Mouse (Mus musculus) C2C12 (cell line): Measurements from ENCODE around the gene Clpx. TPM values are rescaled to one million over a fixed set of nuclear protein-coding genes. Genes with fewer than 3 reads are reported as not detected.

Experiments used
- H3K27me3 ChIP-seq: one replicate; pipeline ENCODE4 v1.6.1; 2011; ENCODE audit not compliant: control insufficient read depth, insufficient read depth, insufficient read length
- H3K36me3 ChIP-seq: one replicate; pipeline ENCODE4 v1.6.1; 2011; ENCODE audit not compliant: control insufficient read depth, insufficient read depth
- H3K4me3 ChIP-seq: one replicate; pipeline ENCODE4 v1.5.1; 2011; ENCODE audit warnings: mild to moderate bottlenecking, control low read depth; ENCODE audit not compliant: poor library complexity, insufficient read depth, severe bottlenecking
- H3K79me2 ChIP-seq: one replicate; pipeline ENCODE4 v1.6.1; 2011; ENCODE audit not compliant: control insufficient read depth, insufficient read depth
- H3K79me3 ChIP-seq: one replicate; pipeline ENCODE4 v1.6.1; 2011; ENCODE audit warnings: low read depth, control low read depth
- H3ac ChIP-seq: one replicate; pipeline ENCODE3; 2011; ENCODE audit warnings: low read depth; ENCODE audit not compliant: control insufficient read depth, insufficient read length
- CEBPB ChIP-seq: IDR thresholded peaks from one replicate; pipeline ENCODE4 v1.6.1; 2011; ENCODE audit warnings: low read depth, mild to moderate bottlenecking, control low read depth, moderate library complexity
- CTCF ChIP-seq: IDR thresholded peaks from one replicate; pipeline ENCODE4 v1.5.1; 2011; ENCODE audit not compliant: control insufficient read depth, insufficient read depth, insufficient read length
- FOSL1 ChIP-seq: IDR thresholded peaks from one replicate; pipeline ENCODE4 v1.8.0; 2011; ENCODE audit warnings: mild to moderate bottlenecking, low read length; ENCODE audit not compliant: poor library complexity, insufficient read depth, severe bottlenecking
- MAX ChIP-seq: IDR thresholded peaks from one replicate; pipeline ENCODE4 v1.6.1; 2011; ENCODE audit warnings: mild to moderate bottlenecking, control low read depth
- MYOD1 ChIP-seq: IDR thresholded peaks from one replicate; pipeline ENCODE4 v1.6.1; 2011; ENCODE audit warnings: low read depth; ENCODE audit not compliant: control insufficient read depth, insufficient read length
- MYOG ChIP-seq: IDR thresholded peaks from one replicate; pipeline ENCODE4 v1.6.1; 2011; ENCODE audit not compliant: control insufficient read depth, insufficient read length; ENCODE audit errors: extremely low read depth
- USF1 ChIP-seq: IDR thresholded peaks from one replicate; pipeline ENCODE4 v1.6.1; 2011; ENCODE audit warnings: low read depth, mild to moderate bottlenecking, control low read depth, moderate library complexity
- polyA plus RNA-seq: library from polyadenylated mRNA; unstranded; fragments of >200 nt; fragmentation: generic; extraction: Trizol; gene quantifications from one replicate; pipeline ENCODE4 v1.2.1, GENCODE M21; 2012; ENCODE audit warnings: missing spikeins

Clpx gene
- polyA plus RNA-seq, 1 experiment: 9.3 TPM

- Histone ChIP-seq H3K27me3 (no peaks in the 10 kb centered on the region), H3K79me3 (peaks cover 21% of the 10 kb centered on the region), H3K79me2 (peaks cover 47% of the 10 kb centered on the region), H3K4me3 (peak overlapping the region; percentile 89), H3K36me3 (peaks cover 8% of the 10 kb centered on the region), H3ac (peak overlapping the region; percentile 50)
- no peak for TF ChIP-seq MYOG
- TF ChIP-seq MAX: no peak
- TF ChIP-seq MYOD1: no peak
- TF ChIP-seq CEBPB: no peak
- TF ChIP-seq USF1: no peak
- no peak for TF ChIP-seq FOSL1
- no peak for TF ChIP-seq CTCF
Observed at GRCm38 (mm10) chr9:65294716-65295378, 787 bp downstream of the Clpx start.

- H3K79me2 ChIP-seq: peaks cover 47% of the 10 kb centered on the region
- peaks cover 21% of the 10 kb centered on the region for H3K36me3 ChIP-seq
- peaks cover 21% of the 10 kb centered on the region for H3K79me3 ChIP-seq
- TF ChIP-seq MYOD1: no peak
- no peak for TF ChIP-seq CEBPB
- TF ChIP-seq MAX: no peak
- TF ChIP-seq MYOG: no peak
- no peak for TF ChIP-seq USF1
- no peaks in the 10 kb centered on the region for H3K27me3 ChIP-seq
- no peak overlapping the region for H3ac ChIP-seq
- H3K4me3 ChIP-seq: no peak overlapping the region
Observed at GRCm38 (mm10) chr9:65297056-65297455, 3.0 kb downstream of the Clpx start.

GRCm38 (mm10) chr9:65298761-65299160, 4.7 kb downstream of the Clpx start:
- peaks cover 21% of the 10 kb centered on the region for H3K79me3 ChIP-seq
- H3K36me3 ChIP-seq: peaks cover 37% of the 10 kb centered on the region
- no peak overlapping the region for H3K4me3 ChIP-seq
- H3K79me2 ChIP-seq: peaks cover 47% of the 10 kb centered on the region
- H3ac ChIP-seq: no peak overlapping the region
- no peak for TF ChIP-seq MYOD1
- no peak for TF ChIP-seq CEBPB
- TF ChIP-seq FOSL1: no peak
- no peak for TF ChIP-seq MYOG
- TF ChIP-seq USF1: no peak
- TF ChIP-seq CTCF: no peak
- no peak for TF ChIP-seq MAX
- H3K27me3 ChIP-seq: no peaks in the 10 kb centered on the region

GRCm38 (mm10) chr9:65299650-65300049, 5.6 kb downstream of the Clpx start:
- Histone ChIP-seq H3K36me3 (peaks cover 41% of the 10 kb centered on the region), H3K27me3 (no peaks in the 10 kb centered on the region), H3K79me2 (peaks cover 42% of the 10 kb centered on the region), H3K79me3 (peaks cover 19% of the 10 kb centered on the region), H3K4me3 (no peak overlapping the region), H3ac (no peak overlapping the region)
- no peak for TF ChIP-seq FOSL1
- no peak for TF ChIP-seq MYOD1
- TF ChIP-seq MYOG: no peak
- TF ChIP-seq CEBPB: no peak
- no peak for TF ChIP-seq CTCF
- TF ChIP-seq MAX: no peak
- TF ChIP-seq USF1: no peak

GRCm38 (mm10) chr9:65302327-65302983, 8.4 kb downstream of the Clpx start:
- Histone ChIP-seq H3ac (no peak overlapping the region), H3K27me3 (no peaks in the 10 kb centered on the region), H3K79me2 (peaks cover 13% of the 10 kb centered on the region), H3K79me3 (no peaks in the 10 kb centered on the region), H3K4me3 (no peak overlapping the region), H3K36me3 (peaks cover 58% of the 10 kb centered on the region)
- no peak for TF ChIP-seq MAX
- no peak for TF ChIP-seq USF1
- TF ChIP-seq MYOG: no peak
- TF ChIP-seq CEBPB: no peak
- TF ChIP-seq FOSL1: no peak
- no peak for TF ChIP-seq MYOD1
- no peak for TF ChIP-seq CTCF
